Mouse (Mus musculus) G1E (cell line): ENCODE results near the gene Angptl6.

Source experiments
- CTCF ChIP-seq: IDR thresholded peaks from 2 replicates; pipeline ENCODE4 v1.5.1; 2012; ENCODE audit warnings: low read depth, low read length, inconsistent platforms, mixed read lengths
- GATA1 ChIP-seq: IDR thresholded peaks from 2 replicates; pipeline ENCODE4 v1.6.1; 2012; ENCODE audit warnings: borderline replicate concordance, low read length, inconsistent platforms, mixed read lengths
- POLR2AphosphoS5 ChIP-seq: IDR thresholded peaks from 2 replicates; pipeline ENCODE4 v1.6.1; 2012; ENCODE audit warnings: low read depth, low read length, inconsistent platforms; ENCODE audit not compliant: insufficient replicate concordance
- TAL1 ChIP-seq: conservative IDR thresholded peaks from 2 replicates; pipeline ENCODE4 v1.6.1; 2012; ENCODE audit warnings: low read depth, low read length, inconsistent platforms, mixed read lengths

DNA sequence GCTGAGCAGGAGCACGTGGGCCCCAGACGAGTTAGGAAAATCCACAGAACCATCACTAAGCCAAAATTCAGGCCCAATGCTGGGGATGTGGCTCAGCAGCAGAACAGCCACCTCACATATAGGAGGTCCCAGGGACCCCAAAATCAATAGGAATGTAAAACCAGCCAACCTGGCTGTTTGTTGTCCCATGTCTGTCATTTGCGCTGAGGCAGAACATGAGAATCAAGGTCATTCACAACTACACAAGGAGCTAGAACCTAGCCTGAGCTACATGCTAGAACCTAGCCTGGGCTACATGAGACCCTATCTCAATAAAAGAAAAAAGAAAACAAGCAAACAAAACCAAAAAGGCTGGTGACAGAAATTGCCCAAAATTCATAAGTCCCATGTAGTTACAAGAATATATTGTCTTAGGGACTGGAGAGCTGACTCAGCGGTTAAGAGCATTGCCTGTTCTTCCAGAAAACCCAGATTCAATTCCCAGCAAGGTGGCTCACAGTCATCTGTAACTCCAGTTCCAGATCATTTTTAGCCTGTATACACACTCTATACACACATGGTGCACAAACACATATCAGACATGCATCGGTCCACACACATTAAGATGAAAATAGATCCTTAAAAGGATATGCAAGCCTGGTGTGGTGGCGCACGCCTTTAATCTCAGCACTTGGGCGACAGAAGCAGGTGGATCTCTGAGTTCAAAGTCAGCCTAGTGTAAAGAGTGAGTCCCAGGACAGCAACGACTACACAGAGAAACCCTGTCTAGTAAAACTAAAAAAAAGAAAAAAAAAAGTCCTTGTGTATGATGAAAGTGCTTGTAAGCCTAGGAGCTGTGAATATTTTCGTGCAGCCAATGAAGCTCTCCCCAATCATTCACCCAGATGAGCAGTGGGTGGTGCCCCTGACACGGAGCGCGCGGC lies 2.1 kb downstream of the Angptl6 start:
- TF ChIP-seq CTCF = no peak
- TF ChIP-seq TAL1 = no peak
- TF ChIP-seq GATA1 = no peak
- TF ChIP-seq POLR2AphosphoS5 = no peak
